Mouse (Mus musculus) bone marrow, adult 2 months (tissue): ENCODE measurements around the gene Mrpl28.

Source experiments
- CTCF ChIP-seq: fragments of 200-500 bp; IDR thresholded peaks from 2 replicates; pipeline ENCODE4 v1.5.1; 2011; ENCODE audit warnings: low read length, control low read depth; ENCODE audit not compliant: control insufficient read depth, insufficient read depth
- POLR2A ChIP-seq: fragments of 200-500 bp; IDR thresholded peaks from 2 replicates; pipeline ENCODE4 v1.6.1; 2011; ENCODE audit warnings: low read depth, mild to moderate bottlenecking, control low read depth, low read length, borderline replicate concordance; ENCODE audit not compliant: control insufficient read depth

- TF ChIP-seq POLR2A (no peak), CTCF (peak; percentile 95)
Observed at GRCm38 (mm10) chr17:26119766-26120710, 3.3 kb upstream of the Mrpl28 start.
